Mouse (Mus musculus) liver, postnatal 0 days (tissue): ENCODE results near the gene Alg14.

Experiments
- CTCF ChIP-seq: sonication (generic); IDR thresholded peaks from 2 replicates; pipeline ENCODE4 v1.5.1; 2016; ENCODE audit warnings: antibody characterized with exemption, low read depth
- EP300 ChIP-seq: IDR thresholded peaks from 2 replicates; pipeline ENCODE4 v1.6.1; 2016; ENCODE audit warnings: antibody characterized with exemption, low read depth, mild to moderate bottlenecking

GRCm38 (mm10) chr3:121250576-121251433, 40.8 kb upstream of the Alg14 start:
- TF ChIP-seq EP300: no peak
- no peak for TF ChIP-seq CTCF
